In genomic region chr10:117824139-117824538, GRCm38 (mm10) we compare ENCODE assay signal across 16 mouse cellular contexts. TPM values are rescaled to one million over a fixed set of nuclear protein-coding genes. Genes with fewer than 3 reads are reported as not detected.
A peak's percentile ranks its signal among the peaks of the same experiment; 100 is the strongest.
DNase-seq lines count a peak whose midpoint lies in the region; ATAC-seq and TF ChIP-seq lines count a peak whose summit lies in the region.
"Had no signal": no experiment of that assay in that cellular context is flagged by ENCODE, and none has a peak within 500 bp of the region (broad histone marks: within the 10 kb centered on the region; RNA-seq: fewer than 3 reads in every experiment).

No protein-coding gene starts in this region.

- 0 out of 2 replicates have a peak overlapping the region, but pooled peaks have one; percentile 18 for H3K4me2 ChIP-seq in intestine, postnatal 0 days (replicated peaks; ENCODE audit: low read depth)
- H3K4me2 ChIP-seq: heart, embryonic 11.5 days; limb, embryonic 15.5 days; midbrain, embryonic 11.5 days had no signal

- TF ChIP-seq CTCF in heart, adult 2 months (IDR thresholded peaks at IDR 0.05) = peak; percentile 59
- TF ChIP-seq CTCF in ES-Bruce4 (IDR thresholded peaks at IDR 0.05; ENCODE audit: low read depth, low read length) = peak; percentile 22
- TF ChIP-seq CTCF in intestine, postnatal 0 days (IDR thresholded peaks at IDR 0.05; ENCODE audit: low read depth) = peak; percentile 71

- peaks cover 23% of the 10 kb centered on the region for H3K4me1 ChIP-seq in heart, adult 2 months (ENCODE audit: control insufficient read depth, insufficient read depth, low read length)
- H3K4me1 ChIP-seq in ES-Bruce4 (ENCODE audit: control insufficient read depth, insufficient read depth, low read length) = peaks cover 1% of the 10 kb centered on the region
- H3K4me1 ChIP-seq in intestine, postnatal 0 days (replicated peaks; ENCODE audit: control insufficient read depth, insufficient read depth, low read length) = 0 out of 2 replicates have a peak, but pooled peaks cover 4% of the 10 kb centered on the region
- H3K4me1 ChIP-seq: hindbrain, embryonic 10.5 days had no signal

- no peaks in the 10 kb centered on the region for H3K27me3 ChIP-seq in heart, adult 2 months (ENCODE audit: control insufficient read depth, insufficient read depth, low read length)
- no peaks in the 10 kb centered on the region for H3K27me3 ChIP-seq in ES-Bruce4 (ENCODE audit: control insufficient read depth, insufficient read depth, low read length, poor library complexity, severe bottlenecking)
- H3K27me3 ChIP-seq in intestine, postnatal 0 days (replicated peaks; ENCODE audit: control insufficient read depth, insufficient read depth, low read length) = no peaks in the 10 kb centered on the region
- H3K27me3 ChIP-seq: limb, embryonic 15.5 days had no signal

- DNase-seq in heart, adult 2 months = no peak
- DNase-seq in heart, postnatal 25 days (ENCODE audit: low spot score) = no peak
- DNase-seq in lung, postnatal 14 days = peak; percentile 47
- DNase-seq in frontal cortex, postnatal 25 days (ENCODE audit: low spot score in 2 of 2) = no peak
- no peak for DNase-seq in retina, postnatal 1 day
- DNase-seq: B cell, adult 2 months; kidney, adult 8-10 months; thymus, postnatal 4 days had no signal

- intact Hi-C loops in heart, adult 2 months (cut with DNase I) = no loop called here
- intact Hi-C loops in heart, postnatal 25 days (cut with DNase I) = loop anchor here (2.0 kb wide), 1 partner anchor 17 kb away; no protein-coding TSS in a partner anchor

- no peak overlapping the region for H3K4me3 ChIP-seq in heart, adult 2 months
- H3K4me3 ChIP-seq in ES-Bruce4 (ENCODE audit: low read depth, low read length) = no peak overlapping the region
- no peak overlapping the region for H3K4me3 ChIP-seq in intestine, postnatal 0 days (ENCODE audit: low read depth, low read length)
- H3K4me3 ChIP-seq: hindbrain, embryonic 10.5 days; limb, embryonic 15.5 days; myocyte had no signal

- H3K79me2 ChIP-seq in heart, adult 2 months (replicated peaks; ENCODE audit: control insufficient read depth, insufficient read depth, low read length) = peaks cover 8% of the 10 kb centered on the region

- H3K36me3 ChIP-seq in heart, adult 2 months (ENCODE audit: control insufficient read depth, insufficient read depth, low read length) = peaks cover 42% of the 10 kb centered on the region
- H3K36me3 ChIP-seq in ES-Bruce4 (ENCODE audit: control insufficient read depth, insufficient read depth, low read length, poor library complexity, severe bottlenecking) = peaks cover 27% of the 10 kb centered on the region
- peaks cover 39% of the 10 kb centered on the region for H3K36me3 ChIP-seq in intestine, postnatal 0 days (ENCODE audit: control insufficient read depth, insufficient read depth)

- peak; percentile 84 for ATAC-seq in intestine, postnatal 0 days

- H3K9me3 ChIP-seq in ES-Bruce4 (replicated peaks; ENCODE audit: control insufficient read depth, insufficient read depth, low read length, poor library complexity, severe bottlenecking) = no peaks in the 10 kb centered on the region
- H3K9me3 ChIP-seq in intestine, postnatal 0 days (ENCODE audit: control insufficient read depth) = no peaks in the 10 kb centered on the region
- H3K9me3 ChIP-seq: G1E; hindbrain, embryonic 10.5 days; limb, embryonic 15.5 days had no signal

- H3K27ac ChIP-seq in heart, adult 2 months = no peak overlapping the region
- no peak overlapping the region for H3K27ac ChIP-seq in ES-Bruce4 (ENCODE audit: insufficient read depth, low read length)
- peak overlapping the region; percentile 61 for H3K27ac ChIP-seq in intestine, postnatal 0 days (ENCODE audit: low read depth, low read length)
- H3K27ac ChIP-seq: hindbrain, embryonic 10.5 days; limb, embryonic 15.5 days had no signal

- TF ChIP-seq POLR2A in heart, adult 2 months (IDR thresholded peaks at IDR 0.05; ENCODE audit: insufficient read depth, low read depth, low read length) = no peak
- no peak for TF ChIP-seq POLR2A in ES-Bruce4 (IDR thresholded peaks at IDR 0.05; ENCODE audit: insufficient read depth, low read length)

- TF ChIP-seq EP300 in heart, adult 2 months (IDR thresholded peaks at IDR 0.05; ENCODE audit: insufficient read depth, low read depth, low read length) = no peak
- TF ChIP-seq EP300 in ES-Bruce4 (IDR thresholded peaks at IDR 0.05; ENCODE audit: insufficient read depth, low read depth, low read length) = no peak

- 38% methylated on average over 4 of the region's 4 CpGs for WGBS in heart, adult 2 months
- WGBS in intestine, postnatal 0 days = 34% methylated on average over 4 of the region's 4 CpGs

- H3K9ac ChIP-seq in heart, adult 2 months (ENCODE audit: low read depth, low read length) = no peak overlapping the region
- H3K9ac ChIP-seq in ES-Bruce4 (ENCODE audit: low read depth, poor library complexity, severe bottlenecking) = no peak overlapping the region
- H3K9ac ChIP-seq in intestine, postnatal 0 days (ENCODE audit: low read depth, low read length) = no peak overlapping the region
- H3K9ac ChIP-seq: limb, embryonic 15.5 days had no signal

RNA-seq across cellular contexts. Expression of gene Rap1b, which starts 21.7 kb away (rescaled TPM):
- 10 to 100 TPM; 48.0 to 53.4 TPM for total RNA-seq in heart, adult 2 months (2021)
- 23.4 and 47.4 TPM in 2 replicates for polyA plus RNA-seq in heart, adult 2 months (2012; rRNA removed)
- total RNA-seq in heart, postnatal 25 days (2021) = 10 to 100 TPM; 48.1 to 56.8 TPM
- 149 and 150 TPM in 2 replicates for polyA plus RNA-seq in ES-Bruce4 (2011; ENCODE audit: insufficient read depth, insufficient read length, low read depth, missing spikeins)
- polyA plus RNA-seq in intestine, postnatal 0 days (2015; fragmentation: Nextera tagmentation; extraction: Ambion mirVana) = 132 and 134 TPM in 2 replicates

RNA-seq across cellular contexts. Expression of gene Nup107, which starts 31.6 kb away (rescaled TPM):
- 1 to 10 TPM; 7.0 to 8.6 TPM for total RNA-seq in heart, adult 2 months (2021)
- polyA plus RNA-seq in heart, adult 2 months (2012; rRNA removed) = 4.9 and 6.7 TPM in 2 replicates
- total RNA-seq in heart, postnatal 25 days (2021) = 1 to 10 TPM; 7.3 to 8.6 TPM
- polyA plus RNA-seq in ES-Bruce4 (2011; ENCODE audit: insufficient read depth, insufficient read length, low read depth, missing spikeins) = 119 and 134 TPM in 2 replicates
- polyA plus RNA-seq in intestine, postnatal 0 days (2015; fragmentation: Nextera tagmentation; extraction: Ambion mirVana) = 13.5 and 16.2 TPM in 2 replicates
